Mouse (Mus musculus) ES-E14 (cell line): ENCODE measurements around the gene Gp2.

Experiments used
- CHD2 ChIP-seq: IDR thresholded peaks from 2 replicates; pipeline ENCODE4 v1.6.1; 2014; ENCODE audit warnings: mild to moderate bottlenecking, low read depth, low read length, inconsistent platforms
- HCFC1 ChIP-seq: IDR thresholded peaks from 2 replicates; pipeline ENCODE4 v1.6.1; 2012; ENCODE audit warnings: low read length, inconsistent platforms, borderline replicate concordance; ENCODE audit not compliant: insufficient read depth
- MAFK ChIP-seq: IDR thresholded peaks from 2 replicates; pipeline ENCODE4 v1.6.1; 2014; ENCODE audit warnings: mild to moderate bottlenecking, low read depth, low read length, inconsistent platforms; ENCODE audit not compliant: insufficient read depth
- ZC3H11A ChIP-seq: IDR thresholded peaks from 2 replicates; pipeline ENCODE4 v1.6.1; 2012; ENCODE audit warnings: low read depth, mild to moderate bottlenecking, inconsistent platforms, low read length, borderline replicate concordance

- TF ChIP-seq HCFC1: no peak
- no peak for TF ChIP-seq ZC3H11A
- no peak for TF ChIP-seq MAFK
- TF ChIP-seq CHD2: no peak
Observed at GRCm38 (mm10) chr7:119418523-119418922, 40.6 kb downstream of the Gp2 start.
